Mouse (Mus musculus): ENCODE measurements around the gene Abhd5. TPM values are rescaled to one million over a fixed set of nuclear protein-coding genes. Genes with fewer than 3 reads are reported as not detected.

Gene Abhd5
- polyA plus RNA-seq, 2 experiments: 25.1 to 41.1 TPM

GRCm38 (mm10) chr9:122315501-122315900 is 35.9 kb upstream of the Abhd5 start:
- ATAC-seq (ENCODE audit: low FRiP score, low read depth) (no peak), DNase-seq (ENCODE audit: low spot score) (no peak)
- Histone ChIP-seq H3K4me2 (replicated peaks; ENCODE audit: low read depth, low read length, severe bottlenecking) (no peak overlapping the region), H3K9ac (ENCODE audit: low read depth, low read length, severe bottlenecking) (no peak overlapping the region), H3K4me3 (replicated peaks; ENCODE audit: low read length) (no peak overlapping the region), H3K36me3 (ENCODE audit: control insufficient read depth, insufficient read depth, low read length) (no peaks in the 10 kb centered on the region), H3K27me3 (ENCODE audit: control insufficient read depth, insufficient read depth, low read length) (no peaks in the 10 kb centered on the region), H3K9me3 (ENCODE audit: control insufficient read depth, low read length) (no peaks in the 10 kb centered on the region), H3K4me1 (ENCODE audit: control insufficient read depth, insufficient read depth, low read length) (peaks cover 5% of the 10 kb centered on the region), H3K27ac (replicated peaks; ENCODE audit: low read depth, low read length) (no peak overlapping the region)
- 84% methylated on average over 11 of the region's 11 CpGs for WGBS
- no peak for TF ChIP-seq POLR2A (IDR thresholded peaks at IDR 0.05; ENCODE audit: borderline replicate concordance, extremely low read depth, insufficient read depth, insufficient read length)

DNA sequence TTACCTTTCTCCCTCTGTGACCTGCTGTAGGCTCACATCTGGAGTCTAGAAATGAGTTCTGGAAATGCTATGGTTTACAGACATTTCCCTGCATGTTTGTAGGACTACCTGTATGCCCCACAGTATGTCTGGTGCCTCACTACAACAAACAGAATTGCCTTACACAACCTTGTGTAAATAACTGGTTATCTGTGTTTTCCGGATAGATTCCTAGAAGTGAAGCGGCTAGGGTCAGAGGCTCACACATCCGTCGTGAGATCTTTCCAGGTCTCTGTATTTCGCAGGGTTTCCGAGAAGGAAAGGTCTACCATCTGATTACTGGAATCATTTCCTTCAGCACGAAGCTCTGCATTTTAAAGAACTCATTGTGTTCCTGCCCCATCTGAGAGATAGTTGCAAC is 34.8 kb upstream of the Abhd5 start:
- no peak for TF ChIP-seq POLR2A (IDR thresholded peaks at IDR 0.05; ENCODE audit: borderline replicate concordance, extremely low read depth, insufficient read depth, insufficient read length)
- Histone ChIP-seq H3K9ac (ENCODE audit: low read depth, low read length, severe bottlenecking) (no peak overlapping the region), H3K36me3 (ENCODE audit: control insufficient read depth, insufficient read depth, low read length) (no peaks in the 10 kb centered on the region), H3K4me2 (replicated peaks; ENCODE audit: low read depth, low read length, severe bottlenecking) (no peak overlapping the region), H3K4me3 (replicated peaks; ENCODE audit: low read length) (no peak overlapping the region), H3K27me3 (ENCODE audit: control insufficient read depth, insufficient read depth, low read length) (no peaks in the 10 kb centered on the region), H3K9me3 (ENCODE audit: control insufficient read depth, low read length) (no peaks in the 10 kb centered on the region), H3K4me1 (ENCODE audit: control insufficient read depth, insufficient read depth, low read length) (no peaks in the 10 kb centered on the region), H3K27ac (replicated peaks; ENCODE audit: low read depth, low read length) (no peak overlapping the region)
- ATAC-seq (ENCODE audit: low FRiP score, low read depth): no peak
- 89% methylated on average over 7 of the region's 7 CpGs for WGBS
- no peak for DNase-seq (ENCODE audit: low spot score)

- ATAC-seq (ENCODE audit: low FRiP score, low read depth) (no peak), DNase-seq (ENCODE audit: low spot score) (no peak)
- 90% methylated on average over 4 of the region's 4 CpGs for WGBS
- no peak for TF ChIP-seq POLR2A (IDR thresholded peaks at IDR 0.05; ENCODE audit: borderline replicate concordance, extremely low read depth, insufficient read depth, insufficient read length)
- Histone ChIP-seq H3K9ac (ENCODE audit: low read depth, low read length, severe bottlenecking) (no peak overlapping the region), H3K27ac (replicated peaks; ENCODE audit: low read depth, low read length) (no peak overlapping the region), H3K4me2 (replicated peaks; ENCODE audit: low read depth, low read length, severe bottlenecking) (no peak overlapping the region), H3K9me3 (ENCODE audit: control insufficient read depth, low read length) (no peaks in the 10 kb centered on the region), H3K27me3 (ENCODE audit: control insufficient read depth, insufficient read depth, low read length) (no peaks in the 10 kb centered on the region), H3K4me3 (replicated peaks; ENCODE audit: low read length) (no peak overlapping the region), H3K36me3 (ENCODE audit: control insufficient read depth, insufficient read depth, low read length) (no peaks in the 10 kb centered on the region), H3K4me1 (ENCODE audit: control insufficient read depth, insufficient read depth, low read length) (no peaks in the 10 kb centered on the region)
These were observed 30.8 kb upstream of the Abhd5 start for GRCm38 (mm10) chr9:122320626-122321025.

GRCm38 (mm10) chr9:122322356-122322755 is 29.1 kb upstream of the Abhd5 start:
- no peaks in the 10 kb centered on the region for H3K27me3 ChIP-seq (ENCODE audit: control insufficient read depth, insufficient read depth, low read length)
- H3K4me1 ChIP-seq (ENCODE audit: control insufficient read depth, insufficient read depth, low read length): no peaks in the 10 kb centered on the region
- no peak overlapping the region for H3K9ac ChIP-seq (ENCODE audit: low read depth, low read length, severe bottlenecking)
- WGBS: 66% methylated on average over 3 of the region's 3 CpGs
- DNase-seq (ENCODE audit: low spot score) (no peak), ATAC-seq (ENCODE audit: low FRiP score, low read depth) (no peak)
- no peaks in the 10 kb centered on the region for H3K36me3 ChIP-seq (ENCODE audit: control insufficient read depth, insufficient read depth, low read length)
- no peak overlapping the region for H3K27ac ChIP-seq (replicated peaks; ENCODE audit: low read depth, low read length)
- H3K9me3 ChIP-seq (ENCODE audit: control insufficient read depth, low read length): no peaks in the 10 kb centered on the region
- no peak for TF ChIP-seq POLR2A (IDR thresholded peaks at IDR 0.05; ENCODE audit: borderline replicate concordance, extremely low read depth, insufficient read depth, insufficient read length)
- no peak overlapping the region for H3K4me3 ChIP-seq (replicated peaks; ENCODE audit: low read length)
- H3K4me2 ChIP-seq (replicated peaks; ENCODE audit: low read depth, low read length, severe bottlenecking): no peak overlapping the region

GRCm38 (mm10) chr9:122325996-122326395 is 25.4 kb upstream of the Abhd5 start:
- 92% methylated on average over 1 of the region's 1 CpGs for WGBS
- Histone ChIP-seq H3K9me3 (ENCODE audit: control insufficient read depth, low read length) (no peaks in the 10 kb centered on the region), H3K36me3 (ENCODE audit: control insufficient read depth, insufficient read depth, low read length) (no peaks in the 10 kb centered on the region)

DNA sequence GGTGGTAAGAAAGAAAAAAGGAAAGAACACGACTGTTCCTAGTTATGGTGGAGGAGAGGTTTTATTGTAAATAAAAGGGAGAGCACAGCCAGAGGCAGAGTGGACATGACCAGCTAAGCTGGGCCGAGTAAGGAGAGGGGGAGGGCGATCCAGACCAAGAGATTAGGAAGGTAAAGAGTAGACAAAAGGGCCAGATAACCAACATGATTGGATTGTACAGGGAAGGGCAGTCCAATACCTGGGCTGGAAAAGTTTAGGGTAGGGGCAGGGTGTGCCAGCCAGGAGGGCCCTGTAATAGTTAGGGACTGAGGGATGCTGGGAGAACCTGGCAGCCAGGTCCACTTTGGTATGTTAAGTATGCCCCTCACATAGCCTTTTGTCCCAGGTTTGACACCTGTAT is 23.2 kb upstream of the Abhd5 start:
- Histone ChIP-seq H3K9me3 (ENCODE audit: control insufficient read depth, low read length) (no peaks in the 10 kb centered on the region), H3K4me1 (ENCODE audit: control insufficient read depth, insufficient read depth, low read length) (no peaks in the 10 kb centered on the region), H3K36me3 (ENCODE audit: control insufficient read depth, insufficient read depth, low read length) (no peaks in the 10 kb centered on the region), H3K4me3 (replicated peaks; ENCODE audit: low read length) (no peak overlapping the region), H3K27me3 (ENCODE audit: control insufficient read depth, insufficient read depth, low read length) (no peaks in the 10 kb centered on the region), H3K9ac (ENCODE audit: low read depth, low read length, severe bottlenecking) (no peak overlapping the region), H3K4me2 (replicated peaks; ENCODE audit: low read depth, low read length, severe bottlenecking) (no peak overlapping the region), H3K27ac (replicated peaks; ENCODE audit: low read depth, low read length) (no peak overlapping the region)
- ATAC-seq (ENCODE audit: low FRiP score, low read depth) (no peak), DNase-seq (ENCODE audit: low spot score) (no peak)
- TF ChIP-seq POLR2A (IDR thresholded peaks at IDR 0.05; ENCODE audit: borderline replicate concordance, extremely low read depth, insufficient read depth, insufficient read length): no peak
- 70% methylated on average over 3 of the region's 3 CpGs for WGBS

More at GRCm38 (mm10) chr9:122325996-122326395, 25.4 kb upstream of the Abhd5 start:
- H3K27me3 ChIP-seq (ENCODE audit: control insufficient read depth, insufficient read depth, low read length): no peaks in the 10 kb centered on the region
- no peak for TF ChIP-seq POLR2A (IDR thresholded peaks at IDR 0.05; ENCODE audit: borderline replicate concordance, extremely low read depth, insufficient read depth, insufficient read length)
- no peak overlapping the region for H3K4me3 ChIP-seq (replicated peaks; ENCODE audit: low read length)
- no peak overlapping the region for H3K4me2 ChIP-seq (replicated peaks; ENCODE audit: low read depth, low read length, severe bottlenecking)
- no peaks in the 10 kb centered on the region for H3K4me1 ChIP-seq (ENCODE audit: control insufficient read depth, insufficient read depth, low read length)
- DNase-seq (ENCODE audit: low spot score): no peak
- no peak overlapping the region for H3K9ac ChIP-seq (ENCODE audit: low read depth, low read length, severe bottlenecking)
- ATAC-seq (ENCODE audit: low FRiP score, low read depth): no peak
- no peak overlapping the region for H3K27ac ChIP-seq (replicated peaks; ENCODE audit: low read depth, low read length)
